Mouse (Mus musculus) olfactory bulb, adult 2 months (tissue): ENCODE measurements around the gene Zglp1.

Experiments used
- CTCF ChIP-seq: fragments of 200-500 bp; IDR thresholded peaks from 2 replicates; pipeline ENCODE4 v1.5.1; 2012; ENCODE audit warnings: low read depth, mild to moderate bottlenecking, low read length, moderate library complexity; ENCODE audit not compliant: insufficient read depth
- POLR2A ChIP-seq: fragments of 200-500 bp; IDR thresholded peaks from 2 replicates; pipeline ENCODE4 v1.6.1; 2012; ENCODE audit warnings: mild to moderate bottlenecking, low read depth, low read length, moderate library complexity; ENCODE audit not compliant: insufficient read depth

GRCm38 (mm10) chr9:21015571-21016130, 51.2 kb downstream of the Zglp1 start, which contains the start of gene Icam1:
- no peak for TF ChIP-seq CTCF
- TF ChIP-seq POLR2A: no peak
